Mouse (Mus musculus) CH12.LX (cell line): Measurements from ENCODE around the gene Trim7.
A peak's percentile ranks its signal among the peaks of the same experiment; 100 is the strongest.

ENCODE experiments used
- CHD1 ChIP-seq: IDR thresholded peaks from 2 replicates; pipeline ENCODE4 v1.6.1; 2012; ENCODE audit warnings: low read depth, low read length, improper control_type of control experiment, inconsistent platforms
- CHD2 ChIP-seq: IDR thresholded peaks from 2 replicates; pipeline ENCODE4 v1.6.1; 2011; ENCODE audit warnings: low read length, improper control_type of control experiment
- CTCF ChIP-seq, 2 experiments: IDR thresholded peaks in 1 of 2; conservative IDR thresholded peaks in 1 of 2; 2 replicates each; pipeline ENCODE4 v1.5.1; 2011 to 2012; ENCODE audit warnings: low read depth in 2 of 2, low read length in 2 of 2, improper control_type of control experiment in 1 of 2, inconsistent platforms in 1 of 2, mild to moderate bottlenecking in 1 of 2, moderate library complexity in 1 of 2
- EP300 ChIP-seq: IDR thresholded peaks from 2 replicates; pipeline ENCODE4 v1.6.1; 2011; ENCODE audit warnings: low read length, improper control_type of control experiment
- MAZ ChIP-seq: IDR thresholded peaks from 2 replicates; pipeline ENCODE4 v1.6.1; 2012; ENCODE audit warnings: low read depth, mild to moderate bottlenecking, inconsistent platforms, low read length, improper control_type of control experiment, moderate library complexity
- MXI1 ChIP-seq: IDR thresholded peaks from 2 replicates; pipeline ENCODE4 v1.6.1; 2011; ENCODE audit warnings: mild to moderate bottlenecking, low read depth, low read length, improper control_type of control experiment
- POLR2A ChIP-seq: IDR thresholded peaks from 2 replicates; pipeline ENCODE4 v1.6.1; 2011; ENCODE audit warnings: low read depth, mild to moderate bottlenecking, improper control_type of control experiment, low read length
- ZC3H11A ChIP-seq: IDR thresholded peaks from 2 replicates; pipeline ENCODE4 v1.6.1; 2012; ENCODE audit warnings: low read depth, mild to moderate bottlenecking, inconsistent platforms, low read length, improper control_type of control experiment
- ZKSCAN1 ChIP-seq: IDR thresholded peaks from 2 replicates; pipeline ENCODE4 v1.6.1; 2012; ENCODE audit warnings: low read depth, inconsistent platforms, low read length, improper control_type of control experiment, borderline replicate concordance
- ZMIZ1 ChIP-seq: IDR thresholded peaks from 2 replicates; pipeline ENCODE4 v1.6.1; 2012; ENCODE audit warnings: low read depth, mild to moderate bottlenecking, inconsistent platforms, low read length, improper control_type of control experiment
- ZNF384 ChIP-seq: IDR thresholded peaks from 2 replicates; pipeline ENCODE4 v1.6.1; 2012; ENCODE audit warnings: low read depth, low read length, improper control_type of control experiment, inconsistent platforms

- no peak for TF ChIP-seq POLR2A
- no peak for TF ChIP-seq ZMIZ1
- no peak for TF ChIP-seq CHD1
- no peak for TF ChIP-seq CTCF (conservative IDR thresholded peaks at IDR 0.05 in 1 of 2, IDR thresholded peaks at IDR 0.05 in 1 of 2; ENCODE audit: low read depth in 2 of 2, low read length in 2 of 2)
- no peak for TF ChIP-seq EP300
- no peak for TF ChIP-seq ZNF384
- no peak for TF ChIP-seq CHD2
- no peak for TF ChIP-seq ZC3H11A
- 0 out of 2 replicates have a peak, but pooled peaks have one; percentile 24 for TF ChIP-seq MXI1
- TF ChIP-seq ZKSCAN1, result no peak
- TF ChIP-seq MAZ, result no peak
These were observed 19.4 kb downstream of the Trim7 start for GRCm38 (mm10) chr11:48845244-48845815.
